21 mouse cellular contexts compared by ENCODE assay signal in the genomic region with DNA sequence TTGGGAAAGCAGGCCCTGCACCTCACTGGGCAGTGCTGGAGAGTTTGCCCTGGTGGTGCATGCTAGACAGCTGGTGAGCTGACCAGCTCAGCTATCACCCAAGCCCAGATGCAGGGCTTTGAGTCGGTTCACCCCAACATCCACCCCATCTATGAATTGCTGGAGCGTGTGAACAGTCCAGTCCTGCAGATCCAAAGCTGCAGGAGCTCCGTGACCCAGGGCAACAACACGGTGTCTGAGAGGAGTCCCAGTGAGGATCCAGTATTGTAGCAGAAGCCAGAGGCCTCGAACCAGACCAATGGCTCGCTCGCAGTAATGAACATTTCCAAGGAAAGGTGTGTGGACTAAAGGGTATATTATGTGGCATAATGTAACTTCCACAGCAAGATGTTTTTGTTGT.
DNase-seq lines count a peak whose midpoint lies in the region; ATAC-seq and TF ChIP-seq lines count a peak whose summit lies in the region.
"Had no signal": no experiment of that assay in that cellular context is flagged by ENCODE, and none has a peak within 500 bp of the region (broad histone marks: within the 10 kb centered on the region; RNA-seq: fewer than 3 reads in every experiment).

No protein-coding gene starts in this region.

- no peaks in the 10 kb centered on the region for H3K36me3 ChIP-seq in heart, embryonic 12.5 days
- H3K36me3 ChIP-seq in heart, embryonic 10.5 days = no peaks in the 10 kb centered on the region
- H3K36me3 ChIP-seq in liver, adult 2 months (ENCODE audit: control insufficient read depth, insufficient read depth, low read length) = no peaks in the 10 kb centered on the region
- no peaks in the 10 kb centered on the region for H3K36me3 ChIP-seq in liver, embryonic 12.5 days
- H3K36me3 ChIP-seq: G1E had no signal

- intact Hi-C loops in heart, postnatal 36 days (cut with DNase I) = no loop called here

- H3K27me3 ChIP-seq in heart, embryonic 12.5 days (replicated peaks) = no peaks in the 10 kb centered on the region
- H3K27me3 ChIP-seq in heart, embryonic 10.5 days (ENCODE audit: insufficient read depth, poor library complexity, severe bottlenecking) = no peaks in the 10 kb centered on the region
- no peaks in the 10 kb centered on the region for H3K27me3 ChIP-seq in liver, adult 2 months (ENCODE audit: control insufficient read depth, insufficient read depth, low read length)
- H3K27me3 ChIP-seq in liver, embryonic 12.5 days (replicated peaks) = no peaks in the 10 kb centered on the region; the same call in 1 of the 2 replicates
- H3K27me3 ChIP-seq: CH12.LX, Patski had no signal

- H3K79me2 ChIP-seq in liver, adult 2 months (ENCODE audit: control insufficient read depth, insufficient read depth, low read length) = no peaks in the 10 kb centered on the region

- H3K4me1 ChIP-seq in heart, embryonic 12.5 days (replicated peaks) = no peaks in the 10 kb centered on the region
- H3K4me1 ChIP-seq in heart, embryonic 10.5 days = no peaks in the 10 kb centered on the region
- peaks cover 7% of the 10 kb centered on the region for H3K4me1 ChIP-seq in liver, adult 2 months (ENCODE audit: control insufficient read depth, insufficient read depth, low read length)
- H3K4me1 ChIP-seq in liver, embryonic 12.5 days = no peaks in the 10 kb centered on the region

- H3K9me3 ChIP-seq in heart, embryonic 12.5 days (replicated peaks) = no peaks in the 10 kb centered on the region
- H3K9me3 ChIP-seq in heart, embryonic 10.5 days = no peaks in the 10 kb centered on the region
- H3K9me3 ChIP-seq in liver, embryonic 12.5 days (replicated peaks) = no peaks in the 10 kb centered on the region
- H3K9me3 ChIP-seq: G1E had no signal

- no peak overlapping the region for H3K4me2 ChIP-seq in heart, embryonic 12.5 days
- no peak overlapping the region for H3K4me2 ChIP-seq in liver, embryonic 12.5 days

- no peak overlapping the region for H3K27ac ChIP-seq in heart, embryonic 12.5 days (ENCODE audit: poor library complexity, severe bottlenecking)
- no peak overlapping the region for H3K27ac ChIP-seq in heart, embryonic 10.5 days
- H3K27ac ChIP-seq in liver, adult 2 months (replicated peaks; ENCODE audit: insufficient read depth, low read depth, low read length) = peak overlapping the region; percentile 90
- no peak overlapping the region for H3K27ac ChIP-seq in liver, embryonic 12.5 days

- no peak for TF ChIP-seq CTCF in liver, adult 2 months (IDR thresholded peaks at IDR 0.05; ENCODE audit: low read depth, low read length)

- no peak overlapping the region for H3K9ac ChIP-seq in heart, embryonic 12.5 days
- peak overlapping the region; percentile 23; the same call in 1 of the 2 replicates for H3K9ac ChIP-seq in liver, adult 2 months (ENCODE audit: low read depth, low read length)
- no peak overlapping the region for H3K9ac ChIP-seq in liver, embryonic 12.5 days

- ATAC-seq in heart, embryonic 12.5 days (ENCODE audit: insufficient number of reproducible peaks, low FRiP score) = no peak
- no peak for ATAC-seq in liver, embryonic 12.5 days
- ATAC-seq: activated CD4-positive, CD25-positive, alpha-beta regulatory T cell, adult 4 months; CD4-positive, CD25-positive, alpha-beta regulatory T cell, adult 4 months; Patski had no signal

- WGBS in heart, embryonic 12.5 days = 72% methylated on average over 7 of the region's 7 CpGs
- WGBS in heart, embryonic 10.5 days = 84% methylated on average over 7 of the region's 7 CpGs
- 30% methylated on average over 7 of the region's 7 CpGs for WGBS in liver, adult 2 months
- WGBS in liver, embryonic 12.5 days (ENCODE audit: insufficient replicate concordance) = 70% methylated on average over 7 of the region's 7 CpGs

- TF ChIP-seq POLR2A in liver, adult 2 months (IDR thresholded peaks at IDR 0.05; ENCODE audit: extremely low read depth, insufficient read depth, low read length) = no peak

- DNase-seq in heart, adult 11 months = peak; percentile 61
- peak; percentile 56 for DNase-seq in heart, embryonic 10.5 days (ENCODE audit: low spot score)
- no peak for DNase-seq in heart, postnatal 36 days
- no peak for DNase-seq in liver, adult 2 months (ENCODE audit: extremely low read depth, low read depth, low spot score)
- DNase-seq: adrenal gland, adult 2 months; adrenal gland, adult 8-10 months; adrenal gland, postnatal 10 days; adrenal gland, postnatal 14 days; adrenal gland, postnatal 25 days; adrenal gland, postnatal 36 days; B cell, adult 2 months; cerebellum, adult 11 months; cerebellum, adult 11-12 months; cerebellum, adult 18-20 months had no signal

- no peak overlapping the region for H3K4me3 ChIP-seq in heart, embryonic 12.5 days
- no peak overlapping the region for H3K4me3 ChIP-seq in heart, embryonic 10.5 days
- H3K4me3 ChIP-seq in liver, adult 2 months (ENCODE audit: insufficient read depth, low read depth, low read length) = no peak overlapping the region
- no peak overlapping the region for H3K4me3 ChIP-seq in liver, embryonic 12.5 days

Comparison
In these comparisons a context has a peak if more than half of its experiments do, and no peak if none do; other contexts are left out.
1. DNase-seq: peak in heart, adult 11 months (single experiment) and heart, embryonic 10.5 days (single experiment); none in heart, postnatal 36 days (0 of 2) and liver, adult 2 months (single experiment).